9 mouse cellular contexts compared by ENCODE assay signal in the genomic region with DNA sequence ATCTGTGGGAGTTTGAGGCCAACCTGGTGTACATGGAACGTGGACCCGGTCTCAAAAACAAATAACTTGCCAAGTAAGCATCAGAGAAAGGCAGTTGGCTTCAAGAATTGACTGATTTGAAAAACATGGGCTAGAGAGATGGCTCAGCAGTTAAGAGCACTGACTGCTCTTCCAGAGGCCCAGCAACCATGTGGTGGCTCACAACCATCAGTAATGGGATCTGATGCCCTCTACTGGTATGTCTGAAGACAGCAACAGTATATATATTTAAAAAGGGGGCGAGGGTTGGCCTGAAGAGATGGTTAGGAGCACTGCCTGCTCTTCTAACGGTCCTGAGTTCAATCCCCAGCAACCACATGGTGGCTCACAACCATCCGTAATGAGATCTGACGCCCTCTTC. TPM values are rescaled to one million over a fixed set of nuclear protein-coding genes. Genes with fewer than 3 reads are reported as not detected.
DNase-seq lines count a peak whose midpoint lies in the region; ATAC-seq and TF ChIP-seq lines count a peak whose summit lies in the region.
"Had no signal": no experiment of that assay in that cellular context is flagged by ENCODE, and none has a peak within 500 bp of the region (broad histone marks: within the 10 kb centered on the region; RNA-seq: fewer than 3 reads in every experiment).

No protein-coding gene starts in this region.

- 35% methylated on average over 6 of the region's 6 CpGs for WGBS in heart, adult 2 months
- 10% methylated on average over 6 of the region's 6 CpGs for WGBS in embryonic facial prominence, embryonic 10.5 days
- WGBS in stomach, postnatal 0 days: 20% methylated on average over 6 of the region's 6 CpGs
- 17% methylated on average over 6 of the region's 6 CpGs for WGBS in intestine, embryonic 16.5 days

- no peak for TF ChIP-seq EP300 in heart, adult 2 months (IDR thresholded peaks at IDR 0.05; ENCODE audit: insufficient read depth, low read depth, low read length)
- no peak for TF ChIP-seq EP300 in stomach, postnatal 0 days (optimal IDR thresholded peaks at IDR 0.05)

- no peak overlapping the region for H3K4me3 ChIP-seq in heart, adult 2 months
- no peak overlapping the region for H3K4me3 ChIP-seq in embryonic facial prominence, embryonic 10.5 days
- no peak overlapping the region for H3K4me3 ChIP-seq in stomach, postnatal 0 days (ENCODE audit: low read depth, low read length)
- no peak overlapping the region for H3K4me3 ChIP-seq in intestine, embryonic 16.5 days (ENCODE audit: low read length)

- peak; percentile 59 for TF ChIP-seq CTCF in heart, adult 2 months (IDR thresholded peaks at IDR 0.05)
- TF ChIP-seq CTCF in stomach, postnatal 0 days (IDR thresholded peaks at IDR 0.05; ENCODE audit: low read depth): peak; percentile 66

- no peaks in the 10 kb centered on the region for H3K36me3 ChIP-seq in heart, adult 2 months (ENCODE audit: control insufficient read depth, insufficient read depth, low read length)
- H3K36me3 ChIP-seq in embryonic facial prominence, embryonic 10.5 days (replicated peaks): no peaks in the 10 kb centered on the region; the same call in 1 of the 2 replicates
- no peaks in the 10 kb centered on the region for H3K36me3 ChIP-seq in stomach, postnatal 0 days (ENCODE audit: control insufficient read depth, insufficient read depth, low read length)
- H3K36me3 ChIP-seq in intestine, embryonic 16.5 days (ENCODE audit: control insufficient read depth, insufficient read depth, low read length): no peaks in the 10 kb centered on the region

- H3K27ac ChIP-seq in heart, adult 2 months: no peak overlapping the region
- H3K27ac ChIP-seq in embryonic facial prominence, embryonic 10.5 days (replicated peaks): no peak overlapping the region
- no peak overlapping the region for H3K27ac ChIP-seq in stomach, postnatal 0 days (replicated peaks)
- H3K27ac ChIP-seq in intestine, embryonic 16.5 days (ENCODE audit: low read length): no peak overlapping the region

- no peak for TF ChIP-seq POLR2A in heart, adult 2 months (IDR thresholded peaks at IDR 0.05; ENCODE audit: insufficient read depth, low read depth, low read length)

- DNase-seq in heart, adult 2 months: no peak
- DNase-seq in heart, adult 8-10 months (ENCODE audit: low spot score): no peak
- peak; percentile 5 to 19 for DNase-seq in spleen, postnatal 36 days (ENCODE audit: low spot score in 2 of 2)
- DNase-seq in spleen, adult 18-20 months: no peak
- peak; percentile 39 for DNase-seq in embryonic facial prominence, embryonic 10.5 days (ENCODE audit: low spot score)
- DNase-seq in stomach, postnatal 0 days (ENCODE audit: low spot score): no peak
- DNase-seq in cerebellum, postnatal 36 days: no peak
- DNase-seq: cerebellum, postnatal 25 days had no signal

- peaks cover 2% of the 10 kb centered on the region for H3K4me1 ChIP-seq in heart, adult 2 months (ENCODE audit: control insufficient read depth, insufficient read depth, low read length)
- H3K4me1 ChIP-seq in embryonic facial prominence, embryonic 10.5 days: peaks cover 13% of the 10 kb centered on the region
- no peaks in the 10 kb centered on the region for H3K4me1 ChIP-seq in stomach, postnatal 0 days (replicated peaks; ENCODE audit: control insufficient read depth, insufficient read depth)
- H3K4me1 ChIP-seq in intestine, embryonic 16.5 days (ENCODE audit: control insufficient read depth, insufficient read depth, low read length): peaks cover 11% of the 10 kb centered on the region

- no peaks in the 10 kb centered on the region for H3K9me3 ChIP-seq in embryonic facial prominence, embryonic 10.5 days
- H3K9me3 ChIP-seq in stomach, postnatal 0 days (ENCODE audit: control insufficient read depth, low read length): no peaks in the 10 kb centered on the region
- no peaks in the 10 kb centered on the region for H3K9me3 ChIP-seq in intestine, embryonic 16.5 days (ENCODE audit: control insufficient read depth, low read length)

- no peak overlapping the region for H3K4me2 ChIP-seq in stomach, postnatal 0 days (replicated peaks; ENCODE audit: low read depth)
- H3K4me2 ChIP-seq in intestine, embryonic 16.5 days (ENCODE audit: low read depth, low read length): no peak overlapping the region

- H3K9ac ChIP-seq in heart, adult 2 months (ENCODE audit: low read depth, low read length): no peak overlapping the region
- no peak overlapping the region for H3K9ac ChIP-seq in stomach, postnatal 0 days (ENCODE audit: low read length)
- H3K9ac ChIP-seq in intestine, embryonic 16.5 days (ENCODE audit: low read depth, low read length): no peak overlapping the region

- intact Hi-C loops in heart, adult 2 months (cut with DNase I): loop anchor here (5.0 kb wide), 1 partner anchor 144 kb away; no protein-coding TSS in a partner anchor

- no peak for ATAC-seq in stomach, postnatal 0 days (ENCODE audit: low FRiP score, low TSS enrichment)
- ATAC-seq in intestine, embryonic 16.5 days: no peak

- H3K27me3 ChIP-seq in heart, adult 2 months (ENCODE audit: control insufficient read depth, insufficient read depth, low read length): no peaks in the 10 kb centered on the region
- H3K27me3 ChIP-seq in embryonic facial prominence, embryonic 10.5 days (replicated peaks; ENCODE audit: low read depth, poor library complexity, severe bottlenecking): no peaks in the 10 kb centered on the region
- H3K27me3 ChIP-seq in stomach, postnatal 0 days (ENCODE audit: control insufficient read depth, insufficient read depth, low read length): no peaks in the 10 kb centered on the region
- no peaks in the 10 kb centered on the region for H3K27me3 ChIP-seq in intestine, embryonic 16.5 days (replicated peaks; ENCODE audit: control insufficient read depth, insufficient read depth, low read length)

- H3K79me2 ChIP-seq in heart, adult 2 months (replicated peaks; ENCODE audit: control insufficient read depth, insufficient read depth, low read length): no peaks in the 10 kb centered on the region

RNA-seq across cellular contexts. Expression of a gene that starts 4.5 kb away (rescaled TPM):
- 100 to 1,000 TPM in 1 of 2 experiments, 10 to 100 TPM in 1; 95.9 to 120 TPM for total RNA-seq in heart, adult 2 months (2021)
- 7.2 and 10.3 TPM in 2 replicates for polyA plus RNA-seq in heart, adult 2 months (2012; rRNA removed)
- total RNA-seq in heart, adult 8-10 months (2022): 100 to 1,000 TPM; 111 to 154 (median 130) TPM
- 625 and 641 TPM in 2 replicates for polyA plus RNA-seq in embryonic facial prominence, embryonic 10.5 days (2016; fragmentation: Nextera tagmentation; extraction: Ambion mirVana)
- polyA plus RNA-seq in stomach, postnatal 0 days (2015; fragmentation: Nextera tagmentation; extraction: Ambion mirVana): 198 and 202 TPM in 2 replicates
- 355 and 416 TPM in 2 replicates for polyA plus RNA-seq in intestine, embryonic 16.5 days (2015; fragmentation: Nextera tagmentation; extraction: Ambion mirVana)

Comparison
In these comparisons a context has a peak if more than half of its experiments do, and no peak if none do; other contexts are left out.
1. DNase-seq: peak in spleen, postnatal 36 days (2 of 2) and embryonic facial prominence, embryonic 10.5 days (single experiment); none in heart, adult 2 months (0 of 2), heart, adult 8-10 months (single experiment), spleen, adult 18-20 months (0 of 2), stomach, postnatal 0 days (single experiment) and cerebellum, postnatal 36 days (0 of 2).
2. RNA of a gene that starts 4.5 kb away (polyA plus RNA-seq): 625 to 641 TPM in embryonic facial prominence, embryonic 10.5 days, 355 to 416 TPM in intestine, embryonic 16.5 days and 198 to 202 TPM in stomach, postnatal 0 days; 7.2 to 10.3 TPM in heart, adult 2 months; every median in the first group is over 10 times any median in the second.